Mouse (Mus musculus): ENCODE measurements around the gene Acot2.
"Not testable (repeated sequence)": the region's sequence is repeated elsewhere in the genome, so short reads cannot be mapped to it uniquely, and the experiment has no call there.

Acot2 gene

DNA sequence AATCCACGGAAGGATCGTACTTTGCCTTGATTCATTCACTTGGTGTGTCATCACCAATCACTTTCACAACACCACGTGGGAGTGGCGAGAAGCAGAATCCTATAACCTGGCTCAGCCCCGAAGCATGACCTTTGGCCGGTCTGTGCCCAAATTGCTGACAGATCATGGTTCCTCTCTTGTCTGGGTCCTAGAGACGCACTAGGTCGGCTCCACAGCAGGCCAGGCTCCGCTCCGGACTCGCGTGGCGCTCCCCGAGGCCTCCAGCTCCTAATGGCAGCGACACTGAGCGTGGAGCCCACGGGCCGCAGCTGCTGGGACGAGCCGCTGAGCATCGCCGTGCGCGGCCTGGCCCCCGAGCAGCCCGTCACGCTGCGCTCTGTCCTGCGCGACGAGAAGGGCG lies 50.6 kb downstream of the Acot2 start, which contains the start of gene Acot4:
Gene Acot4 (plus strand): TSS at position 139 of the 400 bp plus-strand sequence.
- not testable (repeated sequence) for DNase-seq (ENCODE audit: low spot score)

DNA sequence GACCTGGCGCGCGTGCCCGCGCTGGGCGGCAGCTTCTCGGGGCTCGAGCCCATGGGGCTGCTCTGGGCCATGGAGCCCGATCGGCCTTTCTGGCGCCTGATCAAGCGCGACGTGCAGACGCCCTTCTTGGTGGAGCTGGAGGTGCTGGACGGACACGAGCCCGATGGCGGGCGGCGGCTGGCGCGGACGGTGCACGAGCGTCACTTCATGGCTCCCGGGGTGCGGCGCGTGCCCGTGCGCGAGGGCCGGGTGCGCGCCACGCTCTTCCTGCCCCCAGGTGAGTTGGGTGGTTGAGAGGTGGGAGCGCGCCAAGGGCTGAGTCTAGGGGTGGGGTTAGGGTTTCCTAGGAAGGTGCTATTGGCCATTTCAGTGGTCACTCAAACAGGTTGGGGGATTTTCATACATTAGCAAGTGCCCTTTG lies 51.0 kb downstream of the Acot2 start, which contains the start of gene Gm49366:
Gene Gm49366 (plus strand): TSS at position 245 of the 421 bp plus-strand sequence.
- DNase-seq (ENCODE audit: low spot score) = not testable (repeated sequence)

DNA sequence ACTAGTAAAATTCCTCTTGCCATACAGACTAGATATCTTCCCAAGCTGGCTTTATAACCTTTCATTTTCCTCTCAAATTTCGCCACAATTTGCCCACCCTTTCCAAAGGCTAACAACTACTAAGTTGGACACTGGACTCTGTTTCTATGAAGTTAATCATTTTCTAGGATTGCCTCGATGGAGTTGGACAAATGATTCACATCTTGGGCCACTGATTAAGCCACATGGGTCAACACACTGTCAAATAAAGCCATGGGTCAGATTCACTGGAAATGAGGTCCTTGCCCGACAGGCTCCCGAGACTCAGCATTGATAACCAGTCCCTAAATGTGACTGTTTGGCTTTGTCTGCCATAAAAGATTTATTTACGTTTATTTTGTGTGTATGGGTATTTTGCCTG lies 54.6 kb downstream of the Acot2 start:
- DNase-seq (ENCODE audit: low spot score) = no peak
